Mouse (Mus musculus): ENCODE measurements at regions not wholly inside any gene's neighbourhood (a gene's known extent, or its start where the extent isn't known, plus 50 kb on each side); places are given as distances from the start of the nearest gene placed in this dataset.

DNA sequence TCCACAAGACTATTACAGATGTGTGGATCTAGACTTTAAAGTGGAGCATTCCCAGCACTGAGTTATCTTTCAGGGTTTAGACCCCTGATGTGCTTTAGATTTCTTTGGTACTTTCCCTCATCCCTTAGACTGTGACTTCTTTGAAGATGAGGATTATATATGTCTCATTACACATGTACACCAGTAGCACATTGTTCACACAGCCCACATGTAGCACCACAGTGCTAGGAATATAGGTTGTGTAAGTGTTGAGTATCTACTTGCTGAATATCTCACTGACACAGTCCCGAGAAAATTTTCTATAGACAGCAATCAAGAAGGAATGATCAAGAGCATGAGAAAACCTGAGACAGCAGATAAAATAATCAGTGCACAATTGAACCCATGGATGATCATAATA lies 243.4 kb upstream of the Brinp1 start:
- no peak for DNase-seq (ENCODE audit: low spot score in 2 of 2)

DNA sequence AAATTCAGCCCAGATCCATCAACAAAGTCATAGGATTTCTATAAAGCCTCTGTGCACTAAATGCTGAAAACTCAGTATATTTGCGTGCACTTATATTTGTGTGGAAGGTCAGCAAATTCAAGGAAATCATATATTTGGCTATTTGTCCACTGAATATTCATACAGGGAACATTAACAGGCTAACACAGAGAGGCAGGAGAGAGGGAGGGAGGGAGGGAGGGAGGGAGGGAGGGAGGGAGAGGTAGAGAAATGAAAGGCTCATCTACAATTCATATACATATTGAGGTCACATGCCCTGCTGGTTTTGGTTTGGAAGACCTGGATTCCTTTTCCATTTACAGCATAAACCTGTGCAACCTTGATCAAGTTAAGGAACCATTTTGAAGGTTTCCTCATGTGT lies 241.9 kb upstream of the Brinp1 start:
- DNase-seq (ENCODE audit: low spot score in 2 of 2), result no peak

DNA sequence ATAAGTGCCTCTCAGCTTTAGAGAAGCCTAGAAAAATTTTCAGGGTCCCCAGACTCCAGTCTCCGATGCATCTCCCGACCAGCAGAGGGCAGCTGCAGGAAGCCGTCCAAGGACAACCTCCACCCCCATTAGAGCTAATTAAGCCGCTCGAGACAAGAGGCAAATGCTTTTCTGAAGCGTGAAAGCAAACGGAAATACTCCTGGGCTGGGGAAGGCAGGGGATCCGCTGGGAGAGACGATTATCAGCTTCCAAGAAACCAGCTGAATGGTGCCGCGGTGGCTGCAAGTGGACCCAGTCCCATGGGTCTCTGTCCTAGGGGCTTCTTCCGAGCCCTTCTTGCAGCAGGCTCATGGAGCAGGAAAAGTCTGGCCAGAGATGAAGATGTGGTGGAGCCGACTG lies 241.4 kb upstream of the Brinp1 start:
- DNase-seq (ENCODE audit: low spot score in 2 of 2), result peak in 1 of 2 experiments; percentile 16
